Mouse (Mus musculus) embryonic fibroblast, embryonic 13.5 days (primary cell): ENCODE results near the gene Shisa3. TPM values are rescaled to one million over a fixed set of nuclear protein-coding genes. Genes with fewer than 3 reads are reported as not detected.

Experiments used
- H3K27ac ChIP-seq: 2 replicates; pipeline ENCODE4 v1.5.1; 2012; ENCODE audit warnings: low read length, control low read depth, inconsistent platforms; ENCODE audit not compliant: insufficient read depth
- H3K4me1 ChIP-seq: 2 replicates; pipeline ENCODE4 v1.6.1; 2011; ENCODE audit warnings: low read length; ENCODE audit not compliant: control insufficient read depth, insufficient read depth
- H3K4me3 ChIP-seq: 2 replicates; pipeline ENCODE4 v1.5.1; 2011; ENCODE audit warnings: mild to moderate bottlenecking, control low read depth, low read length; ENCODE audit not compliant: insufficient read depth
- CTCF ChIP-seq: IDR thresholded peaks from 2 replicates; pipeline ENCODE4 v1.5.1; 2011; ENCODE audit warnings: mild to moderate bottlenecking, control low read depth, low read length, moderate library complexity, borderline replicate concordance; ENCODE audit not compliant: insufficient read depth
- POLR2A ChIP-seq: IDR thresholded peaks from 2 replicates; pipeline ENCODE4 v1.6.1; 2011; ENCODE audit warnings: low read depth, mild to moderate bottlenecking, control low read depth, low read length, moderate library complexity
- polyA plus RNA-seq: library from polyadenylated mRNA; stranded (reverse); fragments of >200 nt; gene quantifications from 2 replicates; pipeline ENCODE4 v1.2.4, GENCODE M21; 2011; ENCODE audit warnings: low read depth; ENCODE audit not compliant: missing spikeins, insufficient read length

Shisa3 gene
- polyA plus RNA-seq, 1 experiment: 0.23 TPM

DNA sequence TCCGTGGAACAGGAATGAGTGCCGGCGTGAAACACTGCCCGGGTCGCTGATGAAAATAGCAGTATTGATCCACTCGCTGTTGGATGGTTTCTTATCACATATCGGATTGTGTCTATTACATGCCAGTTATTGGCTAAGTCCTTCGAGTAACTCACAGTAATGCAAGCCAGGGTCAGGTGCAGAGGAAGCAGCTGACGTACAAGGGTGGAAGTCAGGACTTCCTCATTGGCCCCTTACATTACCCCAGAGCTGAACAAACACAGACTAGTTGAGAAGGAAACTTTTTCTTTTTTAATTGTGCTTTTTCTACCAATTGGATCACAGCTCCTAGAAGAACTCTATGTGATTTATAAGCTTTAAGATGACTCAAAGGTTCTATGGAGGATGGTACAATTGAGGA is 7.7 kb upstream of the Shisa3 start:
- H3K27ac ChIP-seq: no peak overlapping the region
- no peak overlapping the region for H3K4me3 ChIP-seq
- H3K4me1 ChIP-seq: 0 out of 2 replicates have a peak, but pooled peaks cover 4% of the 10 kb centered on the region
- TF ChIP-seq POLR2A: no peak
- TF ChIP-seq CTCF: no peak

DNA sequence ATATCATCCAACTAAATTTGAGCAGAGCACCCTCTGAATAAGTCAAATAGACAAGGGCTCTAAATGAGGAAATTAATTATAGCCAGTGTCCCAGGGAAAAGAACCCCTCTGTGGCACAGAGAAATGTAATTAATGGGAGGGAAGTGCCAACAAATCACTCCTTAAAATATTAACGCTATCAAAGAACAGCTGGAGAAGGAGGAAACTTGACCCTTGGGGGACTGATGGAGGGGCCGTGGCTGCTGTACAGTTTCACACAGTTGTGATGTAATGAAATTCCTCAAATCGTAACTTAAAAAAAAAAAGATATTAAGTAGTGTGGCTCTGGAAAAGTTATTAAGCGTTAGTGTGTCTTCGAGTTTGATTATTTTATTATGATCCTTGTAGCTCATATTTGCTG is 1.7 kb upstream of the Shisa3 start:
- Histone ChIP-seq H3K4me1 (no peaks in the 10 kb centered on the region), H3K4me3 (no peak overlapping the region), H3K27ac (no peak overlapping the region)
- no peak for TF ChIP-seq POLR2A
- TF ChIP-seq CTCF: no peak

DNA sequence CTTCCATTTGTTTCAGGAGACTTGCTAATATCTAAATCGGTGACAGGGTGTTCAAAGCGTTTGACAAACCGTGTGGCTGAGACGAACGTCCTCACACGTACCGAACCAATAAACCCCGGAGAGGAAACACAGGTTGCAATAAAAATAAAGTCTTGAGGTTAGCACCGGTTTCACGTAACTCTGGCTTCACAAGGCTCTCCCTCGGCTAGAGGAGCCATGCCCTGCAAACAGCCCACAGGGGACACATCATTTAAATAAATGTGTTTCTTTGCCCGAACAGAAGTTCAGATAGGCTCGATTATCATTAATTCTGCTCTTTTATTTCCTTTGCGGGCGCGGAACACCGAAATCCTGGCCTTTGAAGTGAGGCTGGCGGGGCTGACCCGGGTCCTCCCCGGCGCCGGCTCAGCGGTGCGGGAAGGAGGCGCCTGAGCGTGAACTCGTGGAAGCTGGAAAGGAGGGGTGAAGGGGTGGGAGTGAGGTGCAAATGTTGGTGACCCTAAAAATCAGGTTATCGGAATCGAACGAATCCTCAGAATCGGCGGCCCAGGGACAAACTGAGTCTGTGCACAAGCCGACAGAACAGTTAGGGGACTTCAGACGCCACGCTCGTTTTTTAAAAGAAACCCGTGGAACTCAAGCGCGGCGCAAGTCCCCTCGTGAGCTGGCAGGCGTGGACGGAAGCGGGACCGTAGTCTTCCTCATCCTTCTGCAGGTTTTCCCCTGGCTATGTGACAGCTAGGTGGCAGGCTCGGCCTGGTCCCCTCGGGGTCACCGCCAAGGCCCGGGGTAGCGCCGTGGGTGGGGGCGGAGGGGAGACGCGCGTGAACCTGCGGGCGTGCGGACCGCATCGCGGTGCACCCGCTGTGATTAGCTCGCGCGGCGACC is 522 bp upstream of the Shisa3 start:
- no peak overlapping the region for H3K27ac ChIP-seq
- H3K4me1 ChIP-seq: no peaks in the 10 kb centered on the region
- H3K4me3 ChIP-seq: peak overlapping the region; percentile 37
- TF ChIP-seq POLR2A: no peak
- no peak for TF ChIP-seq CTCF

DNA sequence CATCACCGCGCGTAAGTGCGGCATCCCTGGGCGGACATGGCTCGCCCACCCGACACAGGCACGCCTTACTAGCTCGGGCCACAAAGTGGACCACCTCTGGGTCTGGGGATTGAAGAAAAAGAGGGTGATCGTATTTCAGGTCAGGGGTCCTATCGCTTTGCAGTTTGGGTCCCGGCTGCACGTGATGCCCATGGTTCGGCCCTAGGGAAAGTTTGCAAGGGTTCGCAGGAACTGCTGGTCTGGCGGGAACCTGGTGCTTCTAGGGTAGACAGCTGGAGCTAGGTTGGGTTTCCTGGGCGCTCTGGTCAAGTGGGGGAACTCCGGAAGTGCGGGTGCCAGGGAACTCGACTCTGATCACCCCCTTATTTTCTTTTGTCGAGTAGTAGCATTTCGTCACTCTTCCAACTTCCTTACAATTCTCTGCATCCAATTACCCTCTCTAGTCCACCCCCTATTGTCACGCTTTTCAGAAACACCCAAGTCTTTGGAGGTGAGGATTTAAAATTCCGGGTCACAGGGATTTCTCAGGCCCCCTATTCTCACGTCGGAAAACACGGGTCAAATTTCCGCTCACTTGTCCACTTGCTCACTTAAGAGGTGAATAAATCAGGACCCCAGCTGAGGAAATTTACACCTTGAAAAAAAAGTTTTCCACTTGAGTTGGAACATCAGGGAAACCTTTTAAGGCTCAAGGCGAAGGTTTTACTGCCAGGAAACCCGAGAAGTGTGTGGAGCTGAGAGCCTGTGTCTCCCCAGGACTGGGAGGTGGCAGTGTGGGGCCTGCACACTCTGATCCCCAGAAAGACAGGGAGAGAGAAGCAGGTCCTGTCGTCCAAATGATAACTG is 1.2 kb downstream of the Shisa3 start:
- Histone ChIP-seq H3K4me1 (no peaks in the 10 kb centered on the region), H3K27ac (no peak overlapping the region), H3K4me3 (no peak overlapping the region)
- TF ChIP-seq POLR2A: no peak
- no peak for TF ChIP-seq CTCF

DNA sequence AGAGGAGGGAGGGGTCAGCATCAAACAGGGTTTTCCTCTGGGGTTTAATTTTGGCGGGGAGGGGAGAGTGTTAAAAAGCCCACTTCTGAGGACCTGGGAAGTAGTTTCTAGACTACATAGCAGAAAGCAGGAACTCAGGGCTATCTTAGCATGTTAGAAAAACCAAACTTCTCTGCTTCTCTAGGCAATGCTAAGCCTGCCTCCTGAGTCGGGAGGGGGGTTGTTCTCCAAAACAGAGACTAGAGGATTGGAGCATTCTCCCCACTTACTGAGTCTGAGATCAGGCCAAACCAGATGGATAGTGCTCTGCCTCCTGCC is 1.8 kb downstream of the Shisa3 start:
- Histone ChIP-seq H3K4me1 (no peaks in the 10 kb centered on the region), H3K4me3 (no peak overlapping the region), H3K27ac (no peak overlapping the region)
- no peak for TF ChIP-seq POLR2A
- no peak for TF ChIP-seq CTCF

DNA sequence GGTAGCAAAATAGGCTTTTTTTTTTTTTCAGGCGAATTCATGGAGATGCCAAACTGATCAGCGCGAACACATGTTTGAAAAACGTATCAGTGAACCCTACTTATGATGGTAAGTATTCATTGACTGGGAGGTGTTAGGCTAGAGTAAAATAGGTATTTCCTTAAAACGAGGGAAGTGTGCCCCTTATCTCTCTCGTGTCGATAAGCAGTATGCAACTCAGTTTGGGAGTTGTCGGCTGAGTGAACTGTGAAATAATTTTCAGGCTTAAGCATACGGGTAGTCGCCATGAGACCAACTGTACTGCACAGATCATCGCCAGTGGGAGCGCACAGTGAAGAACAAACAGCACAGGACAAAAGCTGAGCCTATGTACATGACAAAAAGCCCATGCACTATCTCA is 13.5 kb downstream of the Shisa3 start:
- no peak overlapping the region for H3K27ac ChIP-seq
- H3K4me1 ChIP-seq: no peaks in the 10 kb centered on the region
- no peak overlapping the region for H3K4me3 ChIP-seq
- no peak for TF ChIP-seq CTCF
- no peak for TF ChIP-seq POLR2A

DNA sequence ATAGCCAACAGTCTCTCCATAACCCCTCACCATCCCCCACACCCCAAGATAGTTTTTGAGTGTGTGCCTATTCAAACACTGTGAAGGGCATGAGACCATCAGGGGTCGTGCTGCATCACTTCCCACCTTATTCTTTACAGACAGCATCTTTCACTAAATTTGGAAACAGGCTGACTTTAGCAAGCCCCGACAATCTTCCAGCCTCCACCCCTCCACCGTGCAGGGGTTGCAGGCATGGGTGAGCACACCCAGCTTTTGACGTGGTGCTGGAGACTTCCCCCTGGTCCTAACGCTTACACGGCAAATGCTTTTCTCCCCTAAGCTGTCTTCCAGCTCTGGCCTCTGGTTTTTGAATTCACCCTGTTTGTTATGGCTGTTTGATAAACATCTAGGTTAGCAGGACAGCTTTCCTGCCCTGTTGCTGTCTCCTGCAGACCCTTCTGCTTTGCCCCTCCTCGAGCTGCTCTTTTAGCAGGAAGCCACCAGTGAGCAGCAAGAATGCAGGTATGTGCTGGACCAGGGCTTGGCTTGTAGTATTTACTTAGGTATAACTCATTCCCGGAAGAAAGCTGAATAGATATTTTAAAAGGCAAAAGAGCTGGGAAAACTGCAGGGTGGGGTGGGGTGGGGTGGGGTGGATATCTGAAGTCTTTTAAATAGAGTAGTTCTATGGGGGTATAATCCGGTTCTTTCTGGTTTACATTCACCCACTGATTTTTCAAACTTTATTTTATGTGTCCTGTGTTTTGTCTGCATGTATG is 20.7 kb downstream of the Shisa3 start:
- TF ChIP-seq CTCF (no peak), POLR2A (no peak)
- Histone ChIP-seq H3K27ac (no peak overlapping the region), H3K4me3 (no peak overlapping the region), H3K4me1 (no peaks in the 10 kb centered on the region)

DNA sequence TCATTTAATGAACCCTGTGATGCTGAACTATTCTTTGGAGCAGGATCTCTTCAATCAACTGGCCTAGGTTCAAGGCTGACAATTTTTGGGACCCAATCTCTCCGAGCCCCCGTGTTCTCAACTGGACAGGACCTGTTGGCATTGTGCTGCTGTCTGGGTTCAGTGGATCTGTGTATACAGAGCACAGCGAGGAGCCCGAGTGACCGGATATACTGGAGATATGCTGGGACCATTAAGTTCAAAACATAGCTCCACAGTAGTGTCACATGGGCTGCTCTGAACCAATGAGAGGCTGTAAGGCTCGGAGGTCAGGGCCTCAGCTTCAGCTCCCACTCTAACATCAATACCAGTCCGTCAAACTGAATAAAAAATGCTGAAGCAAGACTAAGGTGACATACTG is 21.8 kb downstream of the Shisa3 start:
- TF ChIP-seq POLR2A: no peak
- no peak for TF ChIP-seq CTCF
- Histone ChIP-seq H3K27ac (no peak overlapping the region), H3K4me3 (no peak overlapping the region), H3K4me1 (no peaks in the 10 kb centered on the region)

DNA sequence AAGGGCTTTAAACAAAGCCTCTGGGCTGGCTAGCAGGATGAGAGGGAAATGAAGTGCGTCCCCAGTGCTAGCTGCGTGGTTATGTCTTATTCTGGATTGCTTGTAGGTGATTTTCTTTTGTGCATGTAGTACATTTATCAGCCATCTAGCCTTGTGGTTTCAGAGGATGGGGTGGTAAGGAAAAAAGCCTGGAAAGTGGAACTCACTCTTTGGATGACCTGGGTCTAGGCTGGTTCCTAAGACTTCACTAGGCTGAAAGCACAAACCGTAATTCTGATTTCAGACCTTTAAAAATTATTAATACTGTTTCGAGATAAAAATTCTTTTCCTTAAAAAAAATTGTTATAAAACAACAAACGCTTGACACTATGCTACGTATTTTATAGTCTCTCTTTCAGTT is 22.2 kb downstream of the Shisa3 start:
- Histone ChIP-seq H3K4me1 (no peaks in the 10 kb centered on the region), H3K4me3 (no peak overlapping the region), H3K27ac (no peak overlapping the region)
- TF ChIP-seq CTCF: no peak
- TF ChIP-seq POLR2A: no peak

DNA sequence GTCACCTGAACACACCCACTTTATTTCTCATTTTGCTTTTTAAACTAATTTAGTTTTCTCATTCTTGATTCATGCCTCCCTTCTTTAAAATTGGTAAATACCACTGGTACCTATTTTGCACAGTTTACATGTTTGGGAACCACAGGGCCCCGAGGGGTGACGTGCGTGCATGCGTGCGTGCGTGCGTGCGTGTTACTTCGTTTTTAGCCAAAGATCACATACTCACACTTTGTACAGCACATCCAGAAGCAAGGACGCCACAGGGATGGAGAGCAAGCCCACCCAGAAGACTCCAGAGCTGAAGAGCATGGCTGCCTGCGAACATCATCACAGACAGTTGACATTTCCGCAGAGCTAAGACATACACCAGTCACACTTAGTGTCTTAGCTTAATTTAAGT is 23.6 kb downstream of the Shisa3 start:
- Histone ChIP-seq H3K4me1 (no peaks in the 10 kb centered on the region), H3K27ac (no peak overlapping the region), H3K4me3 (no peak overlapping the region)
- TF ChIP-seq POLR2A (no peak), CTCF (no peak)
